Mouse (Mus musculus): ENCODE measurements around the gene Tent2. TPM values are rescaled to one million over a fixed set of nuclear protein-coding genes. Genes with fewer than 3 reads are reported as not detected.

Tent2 gene
- 34.4 and 35.2 TPM in 2 replicates for polyA plus RNA-seq (2015; fragmentation: Nextera tagmentation; extraction: Ambion mirVana)

- Histone ChIP-seq H3K36me3 (ENCODE audit: insufficient read depth, low read length) (no peaks in the 10 kb centered on the region), H3K9ac (replicated peaks; ENCODE audit: low read depth) (peak within 1 kb of the TSS; percentile 96), H3K4me1 (ENCODE audit: insufficient read depth, low read depth, low read length) (no peaks in the 10 kb centered on the region; the same call in 1 of the 2 replicates), H3K4me3 (ENCODE audit: low read depth, low read length) (peak within 1 kb of the TSS; percentile 75), H3K27ac (ENCODE audit: low read length) (peak within 1 kb of the TSS; percentile 97), H3K9me3 (ENCODE audit: low read length) (no peaks in the 10 kb centered on the region), H3K27me3 (replicated peaks; ENCODE audit: insufficient read depth, low read length) (no peaks in the 10 kb centered on the region), H3K4me2 (replicated peaks; ENCODE audit: low read depth, low read length) (peak within 1 kb of the TSS; percentile 65)
- ATAC-seq (peak; percentile 99), DNase-seq (ENCODE audit: low spot score) (peak; percentile 98)
- TF ChIP-seq EP300 (IDR thresholded peaks at IDR 0.05) (peak; percentile 35; the same call in 1 of the 2 replicates), CTCF (IDR thresholded peaks at IDR 0.05) (no peak; the same call in 1 of the 2 replicates)
- WGBS, result under 1% methylated on average over 69 of the region's 72 CpGs
Observed at GRCm38 (mm10) chr13:93191831-93192645, at the start of gene Tent2. Tent2 (minus strand) TSS chr13:93192385.

DNA sequence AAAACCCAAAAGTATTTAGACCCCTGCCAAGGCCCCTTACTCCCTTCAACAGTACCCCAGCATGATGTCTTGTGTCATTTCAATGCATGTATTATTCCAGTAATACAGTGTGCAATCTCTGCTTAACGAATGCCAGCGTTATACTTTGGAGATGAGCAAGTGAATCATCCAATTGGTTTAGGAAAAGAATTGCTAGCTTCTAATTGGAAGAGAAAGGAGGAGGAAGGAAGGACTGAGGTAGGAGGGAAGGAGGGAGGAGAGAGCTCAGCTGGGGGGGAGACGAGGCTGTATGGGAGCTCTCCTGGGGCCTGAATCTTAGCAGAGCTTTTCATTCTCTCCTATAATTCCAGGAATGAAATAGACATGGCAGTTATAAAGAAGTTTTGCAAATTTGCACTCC lies 49.0 kb upstream of the Tent2 start:
- ATAC-seq (no peak), DNase-seq (ENCODE audit: low spot score) (no peak)
- no peak overlapping the region for H3K9ac ChIP-seq (replicated peaks; ENCODE audit: low read depth)
- no peaks in the 10 kb centered on the region for H3K4me1 ChIP-seq (ENCODE audit: insufficient read depth, low read depth, low read length)
- 77% methylated on average over 3 of the region's 3 CpGs for WGBS
- H3K27ac ChIP-seq (ENCODE audit: low read length), result no peak overlapping the region
- no peak overlapping the region for H3K4me3 ChIP-seq (ENCODE audit: low read depth, low read length)
- H3K36me3 ChIP-seq (ENCODE audit: insufficient read depth, low read length), result no peaks in the 10 kb centered on the region
- TF ChIP-seq CTCF (IDR thresholded peaks at IDR 0.05) (no peak), EP300 (IDR thresholded peaks at IDR 0.05) (no peak)
- no peaks in the 10 kb centered on the region for H3K9me3 ChIP-seq (ENCODE audit: low read length)
- H3K4me2 ChIP-seq (replicated peaks; ENCODE audit: low read depth, low read length), result no peak overlapping the region
- H3K27me3 ChIP-seq (replicated peaks; ENCODE audit: insufficient read depth, low read length), result no peaks in the 10 kb centered on the region

DNA sequence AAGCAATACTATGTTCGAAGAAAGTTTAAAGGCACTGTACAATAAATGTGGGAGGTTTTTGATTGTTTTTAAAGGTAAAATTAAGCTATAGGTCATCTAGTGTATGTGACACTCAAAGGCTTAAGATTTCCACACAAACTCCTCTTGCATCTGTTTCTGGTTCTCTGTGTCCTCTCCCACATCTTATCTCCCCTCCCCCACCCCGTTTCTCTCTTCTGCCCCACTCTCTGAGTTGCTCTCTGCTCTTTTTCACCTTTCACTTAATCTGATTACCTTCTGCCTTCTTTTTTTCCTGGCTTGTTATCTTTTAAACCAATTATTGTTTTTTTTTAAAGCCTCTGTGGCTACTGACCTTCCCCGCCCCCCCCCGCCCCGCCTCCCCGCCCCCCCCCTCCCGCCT lies 47.4 kb upstream of the Tent2 start:
- TF ChIP-seq CTCF (IDR thresholded peaks at IDR 0.05) (no peak), EP300 (IDR thresholded peaks at IDR 0.05) (no peak)
- Histone ChIP-seq H3K27ac (ENCODE audit: low read length) (no peak overlapping the region), H3K9ac (replicated peaks; ENCODE audit: low read depth) (no peak overlapping the region), H3K4me3 (ENCODE audit: low read depth, low read length) (no peak overlapping the region), H3K4me2 (replicated peaks; ENCODE audit: low read depth, low read length) (no peak overlapping the region), H3K4me1 (ENCODE audit: insufficient read depth, low read depth, low read length) (no peaks in the 10 kb centered on the region), H3K27me3 (replicated peaks; ENCODE audit: insufficient read depth, low read length) (no peaks in the 10 kb centered on the region), H3K36me3 (ENCODE audit: insufficient read depth, low read length) (no peaks in the 10 kb centered on the region), H3K9me3 (ENCODE audit: low read length) (no peaks in the 10 kb centered on the region)
- 52% methylated on average over 3 of the region's 7 CpGs for WGBS
- DNase-seq (ENCODE audit: low spot score) (no peak), ATAC-seq (no peak)

GRCm38 (mm10) chr13:93239134-93239533 lies 46.9 kb upstream of the Tent2 start:
- H3K36me3 ChIP-seq (ENCODE audit: insufficient read depth, low read length), result no peaks in the 10 kb centered on the region
- 42% methylated on average over 9 of the region's 9 CpGs for WGBS
- DNase-seq (ENCODE audit: low spot score) (no peak), ATAC-seq (no peak)
- no peaks in the 10 kb centered on the region for H3K9me3 ChIP-seq (ENCODE audit: low read length)
- no peaks in the 10 kb centered on the region for H3K27me3 ChIP-seq (replicated peaks; ENCODE audit: insufficient read depth, low read length)
- H3K4me1 ChIP-seq (ENCODE audit: insufficient read depth, low read depth, low read length), result no peaks in the 10 kb centered on the region
- TF ChIP-seq EP300 (IDR thresholded peaks at IDR 0.05) (no peak), CTCF (IDR thresholded peaks at IDR 0.05) (no peak)
- no peak overlapping the region for H3K4me3 ChIP-seq (ENCODE audit: low read depth, low read length)
- no peak overlapping the region for H3K4me2 ChIP-seq (replicated peaks; ENCODE audit: low read depth, low read length)
- H3K27ac ChIP-seq (ENCODE audit: low read length), result no peak overlapping the region
- H3K9ac ChIP-seq (replicated peaks; ENCODE audit: low read depth), result no peak overlapping the region

GRCm38 (mm10) chr13:93237677-93238398 lies 45.7 kb upstream of the Tent2 start:
- Histone ChIP-seq H3K27me3 (replicated peaks; ENCODE audit: insufficient read depth, low read length) (no peaks in the 10 kb centered on the region), H3K9ac (replicated peaks; ENCODE audit: low read depth) (no peak overlapping the region), H3K4me3 (ENCODE audit: low read depth, low read length) (no peak overlapping the region), H3K36me3 (ENCODE audit: insufficient read depth, low read length) (no peaks in the 10 kb centered on the region), H3K4me2 (replicated peaks; ENCODE audit: low read depth, low read length) (no peak overlapping the region), H3K27ac (ENCODE audit: low read length) (peak overlapping the region; percentile 62; the same call in 1 of the 2 replicates), H3K9me3 (ENCODE audit: low read length) (no peaks in the 10 kb centered on the region), H3K4me1 (ENCODE audit: insufficient read depth, low read depth, low read length) (no peaks in the 10 kb centered on the region)
- DNase-seq (ENCODE audit: low spot score), result peak; percentile 85
- TF ChIP-seq CTCF (IDR thresholded peaks at IDR 0.05), result no peak
- TF ChIP-seq EP300 (IDR thresholded peaks at IDR 0.05), result 0 out of 2 replicates have a peak, but pooled peaks have one; percentile 25
- peak; percentile 90 for ATAC-seq
- WGBS, result 37% methylated on average over 9 of the region's 9 CpGs

Measured in lung, postnatal 0 days (tissue).